Mouse (Mus musculus): ENCODE results near the gene Abca2. TPM values are rescaled to one million over a fixed set of nuclear protein-coding genes. Genes with fewer than 3 reads are reported as not detected.

Abca2 gene
- total and polyA plus RNA-seq, 2 experiments: 11.1 to 48.7 TPM

DNA sequence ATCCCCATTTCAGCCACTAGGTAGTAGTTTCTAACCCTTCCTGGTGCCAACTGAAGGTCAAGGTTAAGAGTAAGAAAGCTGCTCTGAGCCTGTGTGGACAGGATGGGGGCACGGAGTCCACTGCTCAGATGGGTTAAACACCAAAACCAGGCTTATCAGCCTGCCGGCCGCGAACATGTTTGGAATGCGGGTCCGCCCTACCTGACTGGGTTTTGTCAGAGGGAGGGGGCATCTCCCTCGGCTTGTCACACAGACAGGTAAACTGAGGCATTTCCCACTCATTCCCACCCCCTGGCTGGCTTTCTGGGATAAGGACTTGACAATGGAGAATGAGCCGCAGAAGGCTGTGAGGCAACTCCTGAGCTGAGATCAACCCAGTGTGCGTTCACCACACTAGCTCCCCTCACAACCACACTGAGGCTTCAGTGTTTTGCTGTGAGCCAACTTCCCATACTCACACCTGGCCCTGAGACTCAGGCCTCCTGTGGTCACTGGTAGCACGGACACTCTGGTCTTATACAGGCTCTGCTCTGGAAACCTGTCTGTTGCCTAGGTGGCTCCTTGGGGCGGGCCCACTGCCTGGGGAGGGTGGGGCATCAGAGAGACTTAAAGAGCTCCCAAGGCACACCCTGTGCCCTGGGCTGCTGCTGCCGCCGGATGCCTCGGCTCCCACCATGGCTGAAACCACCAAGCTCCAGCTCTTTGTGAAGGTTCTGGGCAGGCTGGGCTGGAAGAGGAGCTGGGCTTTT, 27.9 kb downstream of the Abca2 start, which contains the start of gene Clic3:
Gene Clic3, plus strand, starts transcription at position 634 of the 749 bp plus-strand sequence.
- no peaks in the 10 kb centered on the region for H3K79me2 ChIP-seq (ENCODE audit: control insufficient read depth, insufficient read depth, low read length)
- peaks cover 23% of the 10 kb centered on the region for H3K4me1 ChIP-seq (ENCODE audit: control insufficient read depth, insufficient read depth, low read length)
- no peak for TF ChIP-seq POLR2A (IDR thresholded peaks at IDR 0.05; ENCODE audit: extremely low read depth, insufficient read depth, low read length)
- TF ChIP-seq CTCF (IDR thresholded peaks at IDR 0.05; ENCODE audit: low read depth, low read length): no peak
- no peaks in the 10 kb centered on the region for H3K27me3 ChIP-seq (ENCODE audit: control insufficient read depth, insufficient read depth, low read length)
- no peak within 1 kb of the TSS for H3K9ac ChIP-seq (ENCODE audit: low read depth, low read length)
- H3K27ac ChIP-seq (replicated peaks; ENCODE audit: insufficient read depth, low read depth, low read length): no peak within 1 kb of the TSS
- 62% methylated on average over 14 of the region's 14 CpGs for whole genome bisulfite sequencing
- no peak for DNase-seq (ENCODE audit: extremely low read depth, low read depth, low spot score)
- no peak within 1 kb of the TSS for H3K4me3 ChIP-seq (ENCODE audit: insufficient read depth, low read depth, low read length)
- H3K36me3 ChIP-seq (ENCODE audit: control insufficient read depth, insufficient read depth, low read length): no peaks in the 10 kb centered on the region; the same call in 1 of the 2 replicates

DNA sequence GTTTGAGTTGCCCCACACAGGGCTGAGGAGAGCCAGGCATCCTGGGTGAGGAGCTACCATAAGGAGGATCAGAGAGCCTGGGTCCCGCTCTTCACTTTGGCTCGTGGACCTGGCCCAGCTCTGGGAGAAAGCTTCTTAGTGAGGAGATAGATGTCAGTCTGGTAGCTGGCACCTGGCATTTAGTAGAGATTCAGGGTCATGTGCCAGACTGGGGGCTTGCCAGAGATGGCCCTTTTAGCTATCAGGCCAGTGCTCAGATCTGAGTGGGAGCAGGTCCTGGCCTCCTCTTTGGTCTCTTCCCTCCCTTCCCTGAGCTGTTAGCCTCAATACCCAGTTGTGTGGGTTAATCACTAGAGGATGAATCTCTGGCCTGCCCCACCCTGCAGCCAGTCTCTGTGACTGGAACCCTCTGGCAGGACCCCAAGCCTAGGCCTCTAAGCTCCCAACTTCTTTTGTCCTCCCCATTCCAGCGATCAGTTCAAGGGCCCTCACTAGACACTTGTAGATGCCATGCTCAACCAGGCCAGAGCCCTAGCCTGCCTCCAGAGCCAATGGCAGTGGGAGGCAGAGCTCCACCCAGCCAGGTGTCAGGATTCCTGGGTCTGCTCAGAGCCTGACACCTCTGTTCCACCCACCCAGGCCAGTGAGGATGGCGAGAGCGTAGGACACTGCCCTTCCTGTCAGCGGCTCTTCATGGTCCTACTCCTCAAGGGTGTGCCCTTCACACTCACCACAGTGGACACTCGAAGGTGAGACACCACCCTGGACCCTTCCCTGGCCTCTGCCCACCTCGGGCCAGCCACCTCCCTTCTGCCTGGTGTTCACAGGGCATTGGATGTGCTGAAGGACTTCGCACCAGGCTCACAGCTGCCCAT, 28.8 kb downstream of the Abca2 start:
- H3K4me1 ChIP-seq (ENCODE audit: control insufficient read depth, insufficient read depth, low read length): peaks cover 29% of the 10 kb centered on the region
- 86% methylated on average over 9 of the region's 9 CpGs for WGBS
- no peaks in the 10 kb centered on the region for H3K79me2 ChIP-seq (ENCODE audit: control insufficient read depth, insufficient read depth, low read length)
- no peak overlapping the region for H3K9ac ChIP-seq (ENCODE audit: low read depth, low read length)
- H3K36me3 ChIP-seq (ENCODE audit: control insufficient read depth, insufficient read depth, low read length): no peaks in the 10 kb centered on the region; the same call in 1 of the 2 replicates
- H3K27me3 ChIP-seq (ENCODE audit: control insufficient read depth, insufficient read depth, low read length): no peaks in the 10 kb centered on the region
- H3K4me3 ChIP-seq (ENCODE audit: insufficient read depth, low read depth, low read length): no peak overlapping the region
- H3K27ac ChIP-seq (replicated peaks; ENCODE audit: insufficient read depth, low read depth, low read length): no peak overlapping the region
- no peak for DNase-seq (ENCODE audit: extremely low read depth, low read depth, low spot score)
- TF ChIP-seq CTCF (IDR thresholded peaks at IDR 0.05; ENCODE audit: low read depth, low read length): no peak
- TF ChIP-seq POLR2A (IDR thresholded peaks at IDR 0.05; ENCODE audit: extremely low read depth, insufficient read depth, low read length): no peak

DNA sequence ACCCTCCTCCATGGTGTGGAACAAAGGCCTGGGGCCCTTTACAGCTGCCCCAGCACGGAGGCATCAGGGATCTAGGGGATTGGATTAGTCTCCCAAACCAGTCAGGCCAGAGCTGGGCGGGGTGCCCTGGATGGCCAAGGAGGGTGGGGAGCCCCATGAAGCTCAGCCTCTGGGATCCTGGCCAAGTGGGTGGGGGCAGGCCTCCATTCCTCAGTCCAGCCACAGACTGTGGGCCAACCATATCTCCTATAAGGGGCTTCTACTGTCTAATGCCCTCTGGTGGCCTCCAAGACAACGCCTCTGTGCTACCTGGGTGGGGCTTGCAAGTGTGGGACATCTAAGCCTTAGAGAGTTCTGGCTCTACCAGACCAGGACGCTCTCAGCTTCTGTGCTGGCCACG, 30.4 kb downstream of the Abca2 start:
- no peak overlapping the region for H3K9ac ChIP-seq (ENCODE audit: low read depth, low read length)
- H3K4me1 ChIP-seq (ENCODE audit: control insufficient read depth, insufficient read depth, low read length): peaks cover 30% of the 10 kb centered on the region
- no peaks in the 10 kb centered on the region; the same call in 1 of the 2 replicates for H3K36me3 ChIP-seq (ENCODE audit: control insufficient read depth, insufficient read depth, low read length)
- H3K27ac ChIP-seq (replicated peaks; ENCODE audit: insufficient read depth, low read depth, low read length): no peak overlapping the region
- peak; percentile 40 for DNase-seq (ENCODE audit: extremely low read depth, low read depth, low spot score)
- TF ChIP-seq CTCF (IDR thresholded peaks at IDR 0.05; ENCODE audit: low read depth, low read length) (no peak), POLR2A (IDR thresholded peaks at IDR 0.05; ENCODE audit: extremely low read depth, insufficient read depth, low read length) (no peak)
- no peaks in the 10 kb centered on the region for H3K79me2 ChIP-seq (ENCODE audit: control insufficient read depth, insufficient read depth, low read length)
- no peak overlapping the region for H3K4me3 ChIP-seq (ENCODE audit: insufficient read depth, low read depth, low read length)
- 76% methylated on average over 5 of the region's 5 CpGs for WGBS
- H3K27me3 ChIP-seq (ENCODE audit: control insufficient read depth, insufficient read depth, low read length): no peaks in the 10 kb centered on the region

DNA sequence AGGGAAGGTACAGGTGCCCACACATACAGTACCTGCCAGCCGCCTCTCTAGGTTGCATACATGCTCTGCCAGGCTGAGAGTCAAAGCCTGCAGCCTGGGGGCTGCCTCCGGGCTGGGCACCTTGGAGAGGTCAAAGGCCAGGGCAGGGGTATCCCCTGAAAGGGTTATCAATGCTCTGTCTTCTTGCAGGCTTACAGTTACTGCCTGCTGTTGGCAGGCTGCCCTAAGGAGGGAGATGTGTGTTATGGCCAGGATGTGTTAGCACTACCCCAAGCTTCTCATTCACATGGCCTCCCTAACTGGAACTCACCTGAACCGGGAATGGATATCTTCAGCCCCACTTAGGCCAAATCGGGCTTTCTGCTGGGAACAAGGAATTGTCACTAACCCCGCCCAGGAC, 31.6 kb downstream of the Abca2 start:
- peak; percentile 20 for DNase-seq (ENCODE audit: extremely low read depth, low read depth, low spot score)
- peak overlapping the region; percentile 88 for H3K9ac ChIP-seq (ENCODE audit: low read depth, low read length)
- H3K27ac ChIP-seq (replicated peaks; ENCODE audit: insufficient read depth, low read depth, low read length): peak overlapping the region; percentile 77
- H3K27me3 ChIP-seq (ENCODE audit: control insufficient read depth, insufficient read depth, low read length): no peaks in the 10 kb centered on the region
- no peak for TF ChIP-seq POLR2A (IDR thresholded peaks at IDR 0.05; ENCODE audit: extremely low read depth, insufficient read depth, low read length)
- no peak for TF ChIP-seq CTCF (IDR thresholded peaks at IDR 0.05; ENCODE audit: low read depth, low read length)
- H3K4me1 ChIP-seq (ENCODE audit: control insufficient read depth, insufficient read depth, low read length): peaks cover 30% of the 10 kb centered on the region
- WGBS: 30% methylated on average over 5 of the region's 5 CpGs
- peak overlapping the region; percentile 85 for H3K4me3 ChIP-seq (ENCODE audit: insufficient read depth, low read depth, low read length)
- H3K36me3 ChIP-seq (ENCODE audit: control insufficient read depth, insufficient read depth, low read length): no peaks in the 10 kb centered on the region; the same call in 1 of the 2 replicates
- no peaks in the 10 kb centered on the region for H3K79me2 ChIP-seq (ENCODE audit: control insufficient read depth, insufficient read depth, low read length)

DNA sequence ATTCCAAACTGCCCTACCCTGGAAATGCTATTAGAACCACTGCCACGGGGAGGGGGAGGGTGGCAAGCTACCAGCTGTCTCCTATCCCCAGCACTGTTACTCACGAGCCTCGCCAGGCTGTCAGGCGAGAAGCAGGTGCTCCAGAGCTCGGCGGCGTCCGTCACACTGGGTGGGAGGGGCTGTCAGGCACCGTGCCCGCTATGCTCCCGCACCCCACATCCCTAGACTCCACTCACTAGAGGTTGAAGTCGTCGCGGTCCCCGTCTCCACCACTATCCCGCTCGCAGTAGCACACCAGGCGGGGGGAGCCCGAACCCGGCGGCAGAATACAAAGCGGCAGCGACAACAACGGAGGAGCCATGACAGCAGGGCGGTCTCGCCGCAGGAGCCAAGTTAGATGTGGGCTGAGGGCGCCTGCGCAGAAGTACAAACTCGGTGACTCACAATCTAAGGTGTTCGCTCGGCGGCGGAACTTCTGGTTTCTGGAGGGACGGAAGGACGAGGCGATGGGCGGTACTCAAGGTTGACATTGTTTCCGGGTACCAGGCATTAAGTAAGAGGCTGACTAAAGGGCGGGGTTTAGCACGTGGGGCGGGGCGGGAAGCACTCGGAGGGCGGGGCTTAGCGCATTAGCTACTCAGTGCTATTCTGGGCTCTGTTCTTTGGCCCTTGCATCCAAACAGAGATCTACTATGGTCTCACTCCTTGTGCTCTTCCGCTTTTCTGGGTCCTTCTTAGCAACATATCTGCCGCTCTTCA, 32.2 kb downstream of the Abca2 start, which contains the start of gene Paxx:
Gene Paxx, minus strand, starts transcription at position 544 of the 759 bp plus-strand sequence.
- Histone ChIP-seq H3K9ac (ENCODE audit: low read depth, low read length) (peak within 1 kb of the TSS; percentile 88), H3K79me2 (ENCODE audit: control insufficient read depth, insufficient read depth, low read length) (no peaks in the 10 kb centered on the region), H3K27ac (replicated peaks; ENCODE audit: insufficient read depth, low read depth, low read length) (peak within 1 kb of the TSS; percentile 77), H3K36me3 (ENCODE audit: control insufficient read depth, insufficient read depth, low read length) (no peaks in the 10 kb centered on the region; the same call in 1 of the 2 replicates), H3K4me1 (ENCODE audit: control insufficient read depth, insufficient read depth, low read length) (peaks cover 33% of the 10 kb centered on the region), H3K27me3 (ENCODE audit: control insufficient read depth, insufficient read depth, low read length) (no peaks in the 10 kb centered on the region), H3K4me3 (ENCODE audit: insufficient read depth, low read depth, low read length) (peak within 1 kb of the TSS; percentile 85)
- TF ChIP-seq CTCF (IDR thresholded peaks at IDR 0.05; ENCODE audit: low read depth, low read length) (no peak), POLR2A (IDR thresholded peaks at IDR 0.05; ENCODE audit: extremely low read depth, insufficient read depth, low read length) (peak; percentile 70)
- peak; percentile 95 for DNase-seq (ENCODE audit: extremely low read depth, low read depth, low spot score)
- WGBS: under 1% methylated on average over 48 of the region's 48 CpGs
